8 mouse cellular contexts compared by ENCODE assay signal in genomic region chr19:6340524-6341452, GRCm38 (mm10). TPM values are rescaled to one million over a fixed set of nuclear protein-coding genes. Genes with fewer than 3 reads are reported as not detected.
DNase-seq lines count a peak whose midpoint lies in the region; ATAC-seq lines count a peak whose summit lies in the region.

Map4k2 (plus strand) TSS chr19:6341135.

- H3K4me1 ChIP-seq in hindbrain, embryonic 12.5 days = peaks cover 34% of the 10 kb centered on the region

- ATAC-seq in hindbrain, embryonic 12.5 days (ENCODE audit: low FRiP score) = peak; percentile 53; the same call in 1 of the 2 replicates

- H3K4me2 ChIP-seq in hindbrain, embryonic 12.5 days (replicated peaks) = peak within 1 kb of the TSS; percentile 77

- H3K4me3 ChIP-seq in hindbrain, embryonic 12.5 days = peak within 1 kb of the TSS; percentile 55

- H3K9me3 ChIP-seq in hindbrain, embryonic 12.5 days (replicated peaks) = no peaks in the 10 kb centered on the region

- 8% methylated on average over 70 of the region's 72 CpGs for WGBS in hindbrain, embryonic 12.5 days

- H3K27me3 ChIP-seq in hindbrain, embryonic 12.5 days = no peaks in the 10 kb centered on the region

- H3K9ac ChIP-seq in hindbrain, embryonic 12.5 days = peak within 1 kb of the TSS; percentile 67

- DNase-seq in Muller cell, postnatal 12 days (ENCODE audit: inconsistent ontology term) = peak; percentile 89
- DNase-seq in cerebellum, adult 9-11 months = peak; percentile 86
- DNase-seq in frontal cortex, postnatal 25 days (ENCODE audit: low spot score in 2 of 2) = peak; percentile 38 to 45
- peak; percentile 64 to 65 for DNase-seq in layer of hippocampus, postnatal 25 days (ENCODE audit: extremely low spot score in 1 of 2, low spot score in 1 of 2)
- peak; percentile 91 for DNase-seq in lung, postnatal 14 days
- DNase-seq in ovary, postnatal 14 days (ENCODE audit: low spot score) = peak; percentile 71
- peak; percentile 86 to 94 for DNase-seq in thymus, postnatal 10 days (ENCODE audit: low spot score in 2 of 2)

- H3K36me3 ChIP-seq in hindbrain, embryonic 12.5 days = peaks cover 64% of the 10 kb centered on the region

- no peak within 1 kb of the TSS for H3K27ac ChIP-seq in hindbrain, embryonic 12.5 days

RNA-seq across cellular contexts. Expression of gene Map4k2, which starts in this region (rescaled TPM):
- polyA plus RNA-seq in hindbrain, embryonic 12.5 days (2016; fragmentation: Nextera tagmentation; extraction: Ambion mirVana) = 15.0 and 16.0 TPM in 2 replicates
- total RNA-seq in layer of hippocampus, postnatal 25 days (2021) = 10 to 100 TPM; 66.3 to 78.4 TPM
